8 mouse cellular contexts compared by ENCODE assay signal in the genomic region with DNA sequence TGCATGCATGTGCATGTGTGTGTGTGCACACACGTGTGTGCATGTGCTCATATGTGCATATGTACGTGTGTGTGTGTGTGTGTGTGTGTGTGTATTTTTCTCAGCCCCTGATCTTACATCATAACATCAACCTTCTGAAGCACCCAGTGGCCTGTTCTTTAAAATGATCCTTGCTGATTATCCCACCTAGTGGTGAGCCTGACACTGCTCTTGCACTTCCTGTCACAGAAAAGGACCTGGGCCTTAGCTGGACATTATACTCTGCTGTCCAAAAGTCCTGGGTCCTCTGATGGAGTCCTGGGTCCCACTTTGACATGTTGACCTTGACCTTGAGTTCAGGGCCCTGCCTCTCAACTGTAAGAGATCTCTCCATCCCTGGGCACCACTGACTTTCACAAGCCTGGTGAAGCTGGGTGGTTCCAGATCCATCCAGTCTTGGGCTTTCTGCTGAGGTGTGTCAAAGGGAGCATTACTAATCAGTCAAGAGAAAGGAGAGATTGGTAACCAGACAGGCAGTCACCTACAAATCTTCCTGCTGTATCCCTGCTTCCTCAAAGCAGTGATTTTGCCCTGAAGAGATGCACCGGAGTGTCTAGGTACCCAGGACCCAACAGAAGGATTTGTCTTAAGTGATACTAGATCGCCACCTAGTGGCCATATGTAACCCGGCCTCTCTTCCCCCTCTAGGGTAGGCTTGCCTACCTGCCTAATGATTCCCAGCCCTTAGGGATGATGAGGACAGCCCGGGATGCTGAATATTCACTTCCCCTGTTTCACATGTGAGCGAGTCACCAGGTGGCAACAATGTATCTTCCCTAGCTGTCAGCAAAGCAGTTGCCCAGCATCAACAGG. TPM values are rescaled to one million over a fixed set of nuclear protein-coding genes. Genes with fewer than 3 reads are reported as not detected.
DNase-seq lines count a peak whose midpoint lies in the region; ATAC-seq lines count a peak whose summit lies in the region.

No protein-coding gene starts in this region.

- no peak overlapping the region for H3K9ac ChIP-seq in kidney, embryonic 15.5 days
- no peak overlapping the region for H3K9ac ChIP-seq in liver, embryonic 11.5 days (ENCODE audit: low read depth, low read length)
- no peak overlapping the region for H3K9ac ChIP-seq in neural tube, embryonic 13.5 days

- H3K4me3 ChIP-seq in kidney, embryonic 15.5 days (replicated peaks) = no peak overlapping the region
- H3K4me3 ChIP-seq in liver, embryonic 11.5 days (ENCODE audit: low read depth, low read length) = no peak overlapping the region
- H3K4me3 ChIP-seq in neural tube, embryonic 13.5 days = no peak overlapping the region

- ATAC-seq in kidney, embryonic 15.5 days (replicated peaks; ENCODE audit: low FRiP score) = peak; percentile 70
- ATAC-seq in liver, embryonic 11.5 days (replicated peaks; ENCODE audit: low FRiP score) = peak; percentile 43; the same call in 1 of the 2 replicates
- peak; percentile 85; the same call in 1 of the 2 replicates for ATAC-seq in neural tube, embryonic 13.5 days (ENCODE audit: low read depth)

- H3K27me3 ChIP-seq in kidney, embryonic 15.5 days = peaks cover 10% of the 10 kb centered on the region
- H3K27me3 ChIP-seq in liver, embryonic 11.5 days (replicated peaks; ENCODE audit: control insufficient read depth, insufficient read depth, low read length) = peaks cover 2% of the 10 kb centered on the region; the same call in 1 of the 2 replicates
- peaks cover 7% of the 10 kb centered on the region; the same call in 1 of the 2 replicates for H3K27me3 ChIP-seq in neural tube, embryonic 13.5 days

- H3K36me3 ChIP-seq in kidney, embryonic 15.5 days = no peaks in the 10 kb centered on the region
- no peaks in the 10 kb centered on the region for H3K36me3 ChIP-seq in liver, embryonic 11.5 days (ENCODE audit: control insufficient read depth, insufficient read depth, low read length)
- H3K36me3 ChIP-seq in neural tube, embryonic 13.5 days = no peaks in the 10 kb centered on the region

- H3K27ac ChIP-seq in kidney, embryonic 15.5 days = no peak overlapping the region
- no peak overlapping the region for H3K27ac ChIP-seq in liver, embryonic 11.5 days (ENCODE audit: low read depth, low read length)
- H3K27ac ChIP-seq in neural tube, embryonic 13.5 days (replicated peaks) = no peak overlapping the region

- no peaks in the 10 kb centered on the region for H3K4me1 ChIP-seq in kidney, embryonic 15.5 days
- H3K4me1 ChIP-seq in liver, embryonic 11.5 days (replicated peaks; ENCODE audit: control insufficient read depth, insufficient read depth, low read length) = no peaks in the 10 kb centered on the region
- H3K4me1 ChIP-seq in neural tube, embryonic 13.5 days (replicated peaks) = peaks cover 6% of the 10 kb centered on the region; the same call in 1 of the 2 replicates

- H3K4me2 ChIP-seq in kidney, embryonic 15.5 days = no peak overlapping the region
- H3K4me2 ChIP-seq in liver, embryonic 11.5 days = no peak overlapping the region
- H3K4me2 ChIP-seq in neural tube, embryonic 13.5 days = no peak overlapping the region

- peak; percentile 64 for DNase-seq in A20 (ENCODE audit: low read depth, low spot score)
- DNase-seq in R1 (ENCODE audit: low read depth, low spot score) = peak; percentile 77
- peak; percentile 47 to 64 for DNase-seq in cerebellum, postnatal 36 days
- peak; percentile 30 for DNase-seq in gastrocnemius, adult 8-10 months (ENCODE audit: low spot score in 2 of 2)
- peak; percentile 48 for DNase-seq in liver, embryonic 11.5 days (ENCODE audit: low spot score)
- peak; percentile 53 for DNase-seq in thymus, postnatal 25 days

- H3K9me3 ChIP-seq in kidney, embryonic 15.5 days (replicated peaks) = no peaks in the 10 kb centered on the region
- no peaks in the 10 kb centered on the region for H3K9me3 ChIP-seq in liver, embryonic 11.5 days (ENCODE audit: control insufficient read depth, low read length)
- H3K9me3 ChIP-seq in neural tube, embryonic 13.5 days = no peaks in the 10 kb centered on the region

- WGBS in kidney, embryonic 15.5 days = 30% methylated on average over 7 of the region's 7 CpGs
- WGBS in liver, embryonic 11.5 days = 29% methylated on average over 7 of the region's 7 CpGs
- 33% methylated on average over 7 of the region's 7 CpGs for WGBS in neural tube, embryonic 13.5 days

RNA-seq across cellular contexts. Expression of gene Prlh, which starts 3.6 kb away (rescaled TPM):
- not detected for total RNA-seq in gastrocnemius, adult 8-10 months (2022)
- polyA plus RNA-seq in kidney, embryonic 15.5 days (2015; fragmentation: Nextera tagmentation; extraction: Ambion mirVana) = not detected in 2 replicates
- polyA plus RNA-seq in liver, embryonic 11.5 days (2014; fragmentation: Nextera tagmentation; extraction: Ambion mirVana) = not detected in 2 replicates
- polyA plus RNA-seq in neural tube, embryonic 13.5 days (2015; fragmentation: Nextera tagmentation; extraction: Ambion mirVana) = not detected in 2 replicates

RNA-seq across cellular contexts. Expression of gene Rab17, which starts 13.0 kb away (rescaled TPM):
- not detected for total RNA-seq in gastrocnemius, adult 8-10 months (2022)
- polyA plus RNA-seq in kidney, embryonic 15.5 days (2015; fragmentation: Nextera tagmentation; extraction: Ambion mirVana) = 8.3 and 9.6 TPM in 2 replicates
- polyA plus RNA-seq in liver, embryonic 11.5 days (2014; fragmentation: Nextera tagmentation; extraction: Ambion mirVana) = 3.6 and 5.0 TPM in 2 replicates
- polyA plus RNA-seq in neural tube, embryonic 13.5 days (2015; fragmentation: Nextera tagmentation; extraction: Ambion mirVana) = 0.17 and 0.21 TPM in 2 replicates

RNA-seq across cellular contexts. Expression of gene Mlph, which starts 41.6 kb away (rescaled TPM):
- under 1 TPM; 0.27 to 0.54 (median 0.31) TPM for total RNA-seq in gastrocnemius, adult 8-10 months (2022)
- polyA plus RNA-seq in kidney, embryonic 15.5 days (2015; fragmentation: Nextera tagmentation; extraction: Ambion mirVana) = 0.38 and 0.48 TPM in 2 replicates
- 0.10 TPM in 1 of 2 replicates, not detected in the other for polyA plus RNA-seq in liver, embryonic 11.5 days (2014; fragmentation: Nextera tagmentation; extraction: Ambion mirVana)
- polyA plus RNA-seq in neural tube, embryonic 13.5 days (2015; fragmentation: Nextera tagmentation; extraction: Ambion mirVana) = 0.10 TPM in 1 of 2 replicates, not detected in the other

RNA-seq across cellular contexts. Expression of gene Lrrfip1, which starts 42.1 kb away (rescaled TPM):
- 100 to 1,000 TPM; 104 to 126 (median 123) TPM for total RNA-seq in gastrocnemius, adult 8-10 months (2022)
- 42.6 and 43.9 TPM in 2 replicates for polyA plus RNA-seq in kidney, embryonic 15.5 days (2015; fragmentation: Nextera tagmentation; extraction: Ambion mirVana)
- polyA plus RNA-seq in liver, embryonic 11.5 days (2014; fragmentation: Nextera tagmentation; extraction: Ambion mirVana) = 26.5 and 29.1 TPM in 2 replicates
- polyA plus RNA-seq in neural tube, embryonic 13.5 days (2015; fragmentation: Nextera tagmentation; extraction: Ambion mirVana) = 33.7 and 34.6 TPM in 2 replicates
